Mouse (Mus musculus): ENCODE data around the gene Pkhd1.

DNA sequence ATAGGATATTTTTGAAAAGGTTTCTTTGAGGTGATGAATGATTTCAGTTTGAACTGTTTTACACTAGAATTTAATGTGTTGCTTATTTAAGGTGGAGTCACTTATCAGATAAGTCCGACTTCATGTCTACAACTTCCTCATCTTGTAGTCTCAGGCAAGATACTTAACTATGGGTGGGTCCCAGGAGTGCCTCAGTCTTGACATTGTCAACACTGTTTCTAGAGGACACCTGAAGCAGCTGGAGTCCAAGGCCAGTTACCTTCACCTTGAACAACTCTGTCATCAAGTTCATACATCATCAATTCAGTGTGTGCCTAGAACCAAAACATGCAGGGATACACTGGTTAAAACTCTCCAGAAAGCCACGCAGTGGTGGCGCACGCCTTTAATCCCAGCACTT is 5.5 kb upstream of the Pkhd1 start:
- TF ChIP-seq CTCF (IDR thresholded peaks at IDR 0.05; ENCODE audit: control insufficient read depth, insufficient read depth, low read length) (no peak), POLR2A (IDR thresholded peaks at IDR 0.05; ENCODE audit: borderline replicate concordance, control insufficient read depth, low read depth, low read length) (no peak)
